In the genomic region with DNA sequence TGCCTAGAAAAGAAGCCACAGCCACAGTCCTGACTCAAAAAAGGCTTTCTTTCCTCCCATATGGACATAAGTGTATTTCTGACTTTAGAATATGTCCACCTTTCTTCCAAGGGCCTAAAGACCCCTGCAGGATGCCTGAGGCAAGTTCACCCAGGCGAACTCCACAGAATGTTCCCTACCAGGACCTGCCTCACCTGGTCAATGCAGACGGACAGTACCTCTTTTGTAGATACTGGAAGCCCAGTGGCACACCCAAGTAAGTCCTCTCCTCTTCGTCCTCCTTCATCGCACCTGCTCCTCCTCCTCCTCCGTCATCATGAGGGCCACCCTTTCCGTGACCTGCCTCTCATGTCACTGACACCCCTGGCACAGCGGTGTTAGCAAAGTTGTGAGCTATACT, we compare ENCODE assay signal across 8 mouse cellular contexts. TPM values are rescaled to one million over a fixed set of nuclear protein-coding genes. Genes with fewer than 3 reads are reported as not detected.
DNase-seq lines count a peak whose midpoint lies in the region; ATAC-seq and TF ChIP-seq lines count a peak whose summit lies in the region.

No protein-coding gene starts in this region.

- 0 out of 2 replicates have a peak, but pooled peaks cover 3% of the 10 kb centered on the region for H3K27me3 ChIP-seq in lung, embryonic 15.5 days

- ATAC-seq in erythroid progenitor cell, adult 5-6 weeks (replicated peaks; ENCODE audit: low FRiP score, poor library complexity, severe bottlenecking): peak; percentile 66
- no peak for ATAC-seq in lung, embryonic 15.5 days (ENCODE audit: borderline replicate concordance, extremely low read depth, low FRiP score, low TSS enrichment)

- H3K9ac ChIP-seq in lung, embryonic 15.5 days: no peak overlapping the region; the same call in 1 of the 2 replicates

- peak overlapping the region; percentile 79 for H3K4me3 ChIP-seq in lung, embryonic 15.5 days

- peak; percentile 38; the same call in 1 of the 2 replicates for TF ChIP-seq CTCF in brain, embryonic 14.5 days (IDR thresholded peaks at IDR 0.05; ENCODE audit: borderline replicate concordance, extremely low read depth, insufficient read depth, insufficient read length)

- H3K36me3 ChIP-seq in lung, embryonic 15.5 days: no peaks in the 10 kb centered on the region; the same call in 1 of the 2 replicates

- DNase-seq in heart, postnatal 4 days: peak; percentile 38
- no peak for DNase-seq in heart, adult 9 months (ENCODE audit: low spot score in 2 of 2)
- DNase-seq in brain, embryonic 14.5 days (ENCODE audit: low read depth): no peak
- DNase-seq in adrenal gland, postnatal 10 days: no peak
- DNase-seq in left cerebral cortex, adult 9 months (ENCODE audit: low spot score in 2 of 2): no peak
- DNase-seq in layer of hippocampus, postnatal 25 days (ENCODE audit: extremely low spot score in 1 of 2, low spot score in 1 of 2): no peak

- peak overlapping the region; percentile 83 for H3K4me2 ChIP-seq in lung, embryonic 15.5 days

- peaks cover 36% of the 10 kb centered on the region for H3K4me1 ChIP-seq in lung, embryonic 15.5 days

- no peaks in the 10 kb centered on the region for H3K9me3 ChIP-seq in lung, embryonic 15.5 days

- H3K27ac ChIP-seq in lung, embryonic 15.5 days: no peak overlapping the region

- TF ChIP-seq POLR2A in brain, embryonic 14.5 days (IDR thresholded peaks at IDR 0.05; ENCODE audit: borderline replicate concordance, extremely low read depth, insufficient read depth, insufficient read length, poor library complexity, severe bottlenecking): no peak

- 47% methylated on average over 7 of the region's 7 CpGs for WGBS in lung, embryonic 15.5 days

RNA-seq across cellular contexts. Expression of a gene that starts 1.4 kb away (rescaled TPM):
- 100 to 1,000 TPM; 132 to 138 TPM for total RNA-seq in heart, postnatal 4 days (2021)
- polyA plus RNA-seq in brain, embryonic 14.5 days (2012; rRNA removed): 8.1 and 8.8 TPM in 2 replicates
- 114 and 119 TPM in 2 replicates for total RNA-seq in erythroid progenitor cell, adult 5-6 weeks (2015; ENCODE audit: low replicate concordance)
- total RNA-seq in erythroid progenitor cell, adult 5-6 weeks (2017; ENCODE audit: low replicate concordance): 92.5 and 112 TPM in 2 replicates
- polyA plus RNA-seq in lung, embryonic 15.5 days (2015; fragmentation: Nextera tagmentation; extraction: Ambion mirVana): 75.8 and 76.7 TPM in 2 replicates
- 100 to 1,000 TPM; 277 to 282 TPM for total RNA-seq in adrenal gland, postnatal 10 days (2021)
- 100 to 1,000 TPM; 190 to 192 TPM for total RNA-seq in layer of hippocampus, postnatal 25 days (2021)
